Mouse (Mus musculus) E14TG2a.4 (cell line): Measurements from ENCODE around the gene Yars2.

Experiments
- CTCF ChIP-seq: conservative IDR thresholded peaks from 2 replicates; pipeline ENCODE4 v1.5.1; 2014; ENCODE audit warnings: low read length
- NANOG ChIP-seq: IDR thresholded peaks from 2 replicates; pipeline ENCODE4 v1.6.1; 2014; ENCODE audit warnings: borderline replicate concordance, low read length, mixed read lengths
- POU5F1 ChIP-seq: IDR thresholded peaks from 2 replicates; pipeline ENCODE4 v1.6.1; 2014; ENCODE audit warnings: low read length, borderline replicate concordance

- no peak for TF ChIP-seq CTCF
- no peak for TF ChIP-seq POU5F1
- no peak for TF ChIP-seq NANOG
Measured at GRCm38 (mm10) chr16:16273752-16274151, 29.0 kb upstream of the Yars2 start.
